Mouse (Mus musculus): ENCODE data around the gene Notum. TPM values are rescaled to one million over a fixed set of nuclear protein-coding genes. Genes with fewer than 3 reads are reported as not detected.

Notum gene
- total and polyA plus RNA-seq, 2 experiments from 2014 or later = 3.6 to 5.9 TPM

DNA sequence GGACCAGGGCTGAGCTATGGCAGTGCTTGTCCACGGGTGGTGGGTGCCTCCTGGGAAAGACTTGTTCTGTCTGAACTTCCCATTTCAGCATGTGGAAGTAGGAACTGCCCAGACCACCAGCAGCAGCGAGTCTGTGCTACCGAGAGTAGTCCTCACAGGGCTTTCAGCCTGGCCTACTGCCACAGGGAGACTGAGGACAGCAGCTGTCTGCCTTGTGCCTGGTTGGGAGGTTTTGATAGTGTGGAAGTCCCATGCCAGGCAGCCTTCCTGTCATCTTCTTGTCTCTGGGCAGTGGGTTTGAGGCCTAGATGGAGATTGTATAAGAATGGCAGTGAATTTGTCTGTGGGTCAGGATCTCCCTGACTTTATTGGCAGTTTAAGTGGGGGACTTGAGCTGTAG lies 28.4 kb upstream of the Notum start:
- TF ChIP-seq CTCF (IDR thresholded peaks at IDR 0.05; ENCODE audit: low read depth) = no peak
- Histone ChIP-seq H3K36me3 (ENCODE audit: insufficient read depth) (peaks cover 47% of the 10 kb centered on the region), H3K9me3 (ENCODE audit: low read length) (no peaks in the 10 kb centered on the region), H3K4me3 (ENCODE audit: low read depth, low read length) (no peak overlapping the region), H3K4me1 (ENCODE audit: insufficient read depth) (no peaks in the 10 kb centered on the region), H3K27me3 (ENCODE audit: insufficient read depth, low read length) (no peaks in the 10 kb centered on the region), H3K27ac (ENCODE audit: low read depth, low read length) (no peak overlapping the region), H3K4me2 (ENCODE audit: low read depth) (no peak overlapping the region), H3K9ac (no peak overlapping the region)
- WGBS = 85% methylated on average over 3 of the region's 3 CpGs
- DNase-seq (no peak), ATAC-seq (no peak)

DNA sequence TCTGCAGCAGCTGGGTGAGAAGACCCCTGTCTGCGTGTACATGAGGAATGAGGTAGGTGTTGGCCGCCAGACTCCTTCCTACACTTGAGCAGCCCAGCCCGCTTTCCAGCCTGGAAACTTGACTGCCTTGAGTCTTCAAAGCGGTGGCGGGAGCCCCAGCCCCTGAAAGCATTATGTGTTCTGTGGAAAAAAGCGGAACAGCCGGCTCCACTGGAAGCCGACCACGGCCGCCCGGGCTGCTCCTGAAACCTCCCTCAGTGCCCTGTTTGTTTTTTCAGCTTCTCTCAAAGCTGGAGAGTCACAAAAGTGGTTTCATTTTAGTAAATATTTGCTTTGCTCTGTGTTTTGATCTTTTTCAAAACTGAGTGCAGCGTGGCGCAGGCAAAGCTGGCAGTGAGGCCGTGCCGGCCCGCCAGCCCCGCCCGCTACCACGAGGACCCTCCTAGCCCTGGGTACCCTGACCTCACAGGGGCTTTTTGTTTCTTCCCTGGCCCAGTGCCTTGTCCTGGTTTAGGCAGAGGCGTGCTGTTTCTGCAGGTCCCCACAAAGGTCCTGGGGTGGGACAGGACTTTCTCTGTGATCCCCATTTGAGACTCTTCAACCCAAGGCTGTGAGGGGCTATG lies 25.8 kb upstream of the Notum start:
- DNase-seq (no peak), ATAC-seq (no peak)
- H3K9me3 ChIP-seq (ENCODE audit: low read length) = no peaks in the 10 kb centered on the region
- no peak overlapping the region for H3K9ac ChIP-seq
- no peak overlapping the region for H3K4me2 ChIP-seq (ENCODE audit: low read depth)
- WGBS = 79% methylated on average over 20 of the region's 20 CpGs
- H3K36me3 ChIP-seq (ENCODE audit: insufficient read depth) = peaks cover 58% of the 10 kb centered on the region
- TF ChIP-seq CTCF (IDR thresholded peaks at IDR 0.05; ENCODE audit: low read depth) = no peak
- H3K27me3 ChIP-seq (ENCODE audit: insufficient read depth, low read length) = no peaks in the 10 kb centered on the region
- H3K27ac ChIP-seq (ENCODE audit: low read depth, low read length) = no peak overlapping the region
- no peaks in the 10 kb centered on the region for H3K4me1 ChIP-seq (ENCODE audit: insufficient read depth)
- no peak overlapping the region for H3K4me3 ChIP-seq (ENCODE audit: low read depth, low read length)

DNA sequence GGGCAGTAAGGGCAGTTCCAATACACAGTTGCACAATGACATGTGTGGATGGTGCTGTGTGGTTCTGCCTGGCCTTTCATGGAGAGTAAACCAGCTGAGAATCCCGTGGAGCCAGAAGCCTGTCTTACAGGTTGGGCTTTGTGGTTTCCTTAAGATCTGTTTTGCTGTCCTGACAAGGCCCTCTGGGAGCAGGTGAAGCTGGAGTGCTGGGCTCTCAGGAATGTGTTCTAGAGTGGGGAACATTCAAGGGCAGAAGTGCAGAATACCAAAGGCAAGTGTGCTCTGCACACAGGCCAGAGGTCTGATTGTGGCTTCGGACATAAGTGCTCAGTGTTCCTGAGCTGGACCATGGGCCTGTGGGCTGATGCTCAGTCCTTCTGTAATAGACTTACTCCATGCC lies 23.7 kb upstream of the Notum start:
- H3K4me1 ChIP-seq (ENCODE audit: insufficient read depth) = no peaks in the 10 kb centered on the region
- no peak overlapping the region for H3K4me3 ChIP-seq (ENCODE audit: low read depth, low read length)
- H3K36me3 ChIP-seq (ENCODE audit: insufficient read depth) = peaks cover 64% of the 10 kb centered on the region
- DNase-seq = no peak
- H3K4me2 ChIP-seq (ENCODE audit: low read depth) = no peak overlapping the region
- H3K9ac ChIP-seq = no peak overlapping the region
- WGBS = 90% methylated on average over 2 of the region's 2 CpGs
- ATAC-seq = no peak
- no peak for TF ChIP-seq CTCF (IDR thresholded peaks at IDR 0.05; ENCODE audit: low read depth)
- H3K9me3 ChIP-seq (ENCODE audit: low read length) = no peaks in the 10 kb centered on the region
- H3K27ac ChIP-seq (ENCODE audit: low read depth, low read length) = no peak overlapping the region
- H3K27me3 ChIP-seq (ENCODE audit: insufficient read depth, low read length) = no peaks in the 10 kb centered on the region

DNA sequence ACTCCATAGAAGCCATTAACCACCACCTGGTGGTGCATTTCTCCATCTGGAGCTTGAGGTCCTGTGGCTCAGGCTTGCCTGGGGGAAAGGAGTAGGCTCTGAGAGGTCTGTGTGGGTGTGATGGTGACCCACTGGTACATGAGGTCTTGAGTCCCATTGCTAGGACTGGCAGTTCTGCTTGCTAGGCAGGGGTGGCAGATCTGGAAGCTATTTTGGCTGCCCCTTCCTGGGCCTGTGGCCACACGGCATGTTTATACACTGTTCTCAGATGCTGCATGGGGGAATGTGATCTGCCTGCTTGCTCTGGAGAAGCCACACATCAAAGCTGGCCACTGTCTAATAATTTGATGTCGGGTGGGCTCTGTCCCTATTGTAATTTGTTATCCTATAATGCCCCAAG lies 23.1 kb upstream of the Notum start:
- no peak overlapping the region for H3K4me3 ChIP-seq (ENCODE audit: low read depth, low read length)
- H3K36me3 ChIP-seq (ENCODE audit: insufficient read depth) = peaks cover 64% of the 10 kb centered on the region
- H3K27me3 ChIP-seq (ENCODE audit: insufficient read depth, low read length) = no peaks in the 10 kb centered on the region
- DNase-seq (no peak), ATAC-seq (no peak)
- no peak overlapping the region for H3K9ac ChIP-seq
- no peak for TF ChIP-seq CTCF (IDR thresholded peaks at IDR 0.05; ENCODE audit: low read depth)
- no peaks in the 10 kb centered on the region for H3K4me1 ChIP-seq (ENCODE audit: insufficient read depth)
- WGBS = 88% methylated on average over 2 of the region's 2 CpGs
- no peak overlapping the region for H3K4me2 ChIP-seq (ENCODE audit: low read depth)
- no peaks in the 10 kb centered on the region for H3K9me3 ChIP-seq (ENCODE audit: low read length)
- H3K27ac ChIP-seq (ENCODE audit: low read depth, low read length) = no peak overlapping the region

DNA sequence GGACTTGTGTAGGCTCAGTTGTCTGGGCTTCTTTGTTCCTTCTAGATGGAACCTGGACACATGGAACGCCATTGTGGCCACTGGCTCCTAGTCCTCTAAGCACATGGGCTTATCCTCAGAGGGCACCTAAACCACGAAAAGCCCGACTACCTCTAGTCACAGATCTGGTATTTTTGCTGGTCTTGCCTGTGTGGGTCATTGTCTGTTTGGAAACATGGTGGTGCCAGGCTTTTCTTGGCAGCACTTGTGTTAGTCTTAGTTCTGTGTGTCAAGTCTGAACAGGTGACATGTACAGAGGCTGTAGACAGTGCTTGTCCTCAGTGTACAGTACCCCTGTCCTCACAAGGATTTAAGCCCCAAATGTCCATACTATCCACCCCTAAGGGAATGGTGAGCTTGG lies 22.6 kb upstream of the Notum start:
- 89% methylated on average over 3 of the region's 3 CpGs for WGBS
- no peak overlapping the region for H3K4me2 ChIP-seq (ENCODE audit: low read depth)
- ATAC-seq = no peak
- no peak overlapping the region for H3K27ac ChIP-seq (ENCODE audit: low read depth, low read length)
- H3K4me3 ChIP-seq (ENCODE audit: low read depth, low read length) = no peak overlapping the region
- H3K36me3 ChIP-seq (ENCODE audit: insufficient read depth) = peaks cover 66% of the 10 kb centered on the region
- no peak overlapping the region for H3K9ac ChIP-seq
- no peaks in the 10 kb centered on the region for H3K9me3 ChIP-seq (ENCODE audit: low read length)
- TF ChIP-seq CTCF (IDR thresholded peaks at IDR 0.05; ENCODE audit: low read depth) = no peak
- no peaks in the 10 kb centered on the region for H3K27me3 ChIP-seq (ENCODE audit: insufficient read depth, low read length)
- DNase-seq = no peak
- no peaks in the 10 kb centered on the region for H3K4me1 ChIP-seq (ENCODE audit: insufficient read depth)

DNA sequence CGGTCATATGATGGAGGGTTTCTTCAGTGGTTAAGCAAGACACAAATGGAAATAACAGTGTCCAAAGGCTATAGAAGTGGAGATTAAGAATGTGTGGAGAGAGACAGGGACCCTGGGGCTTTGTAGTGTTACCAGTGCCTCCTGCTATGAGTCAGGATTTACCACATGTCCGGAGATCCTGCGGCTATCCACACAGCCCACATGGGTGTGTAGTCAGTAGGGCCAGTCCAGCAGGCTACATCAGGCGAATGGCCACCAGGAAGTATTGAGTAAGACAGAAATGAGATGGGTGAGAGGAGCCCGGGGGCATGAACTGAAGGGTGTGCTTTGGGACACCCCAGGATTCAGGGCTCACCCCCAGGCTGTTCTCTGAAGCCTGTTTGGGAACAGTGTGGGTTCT lies 21.7 kb upstream of the Notum start:
- Histone ChIP-seq H3K9me3 (ENCODE audit: low read length) (no peaks in the 10 kb centered on the region), H3K4me3 (ENCODE audit: low read depth, low read length) (no peak overlapping the region), H3K9ac (no peak overlapping the region), H3K27ac (ENCODE audit: low read depth, low read length) (no peak overlapping the region), H3K4me2 (ENCODE audit: low read depth) (no peak overlapping the region), H3K36me3 (ENCODE audit: insufficient read depth) (peaks cover 70% of the 10 kb centered on the region), H3K27me3 (ENCODE audit: insufficient read depth, low read length) (no peaks in the 10 kb centered on the region), H3K4me1 (ENCODE audit: insufficient read depth) (no peaks in the 10 kb centered on the region)
- no peak for ATAC-seq
- no peak for TF ChIP-seq CTCF (IDR thresholded peaks at IDR 0.05; ENCODE audit: low read depth)
- 93% methylated on average over 5 of the region's 5 CpGs for WGBS
- DNase-seq = no peak

DNA sequence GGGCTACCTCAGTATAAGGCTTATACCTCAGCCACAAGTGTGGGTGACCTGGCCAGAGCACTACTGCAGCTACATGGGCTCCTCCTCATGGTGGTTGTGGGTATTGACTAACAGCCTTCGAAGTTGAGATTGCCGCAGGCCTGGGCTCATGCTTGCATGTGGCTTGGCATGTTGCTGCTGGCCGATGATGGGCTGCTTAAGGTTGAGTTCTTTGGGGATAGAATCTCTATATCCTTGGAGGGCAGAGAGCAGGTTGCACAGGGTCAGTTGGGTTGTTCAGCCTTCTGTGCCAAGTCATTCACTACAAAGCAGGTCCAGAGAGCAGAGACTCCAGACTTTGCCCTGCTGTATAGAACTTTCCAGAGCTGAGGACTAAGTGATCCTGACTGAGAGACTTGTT lies 18.9 kb upstream of the Notum start:
- H3K36me3 ChIP-seq (ENCODE audit: insufficient read depth) = peaks cover 57% of the 10 kb centered on the region
- no peak for ATAC-seq
- no peaks in the 10 kb centered on the region for H3K4me1 ChIP-seq (ENCODE audit: insufficient read depth)
- no peak overlapping the region for H3K9ac ChIP-seq
- H3K9me3 ChIP-seq (ENCODE audit: low read length) = no peaks in the 10 kb centered on the region
- no peak for DNase-seq
- H3K4me3 ChIP-seq (ENCODE audit: low read depth, low read length) = no peak overlapping the region
- WGBS = 77% methylated on average over 3 of the region's 3 CpGs
- H3K27ac ChIP-seq (ENCODE audit: low read depth, low read length) = no peak overlapping the region
- no peak overlapping the region for H3K4me2 ChIP-seq (ENCODE audit: low read depth)
- no peaks in the 10 kb centered on the region for H3K27me3 ChIP-seq (ENCODE audit: insufficient read depth, low read length)
- peak; percentile 54 for TF ChIP-seq CTCF (IDR thresholded peaks at IDR 0.05; ENCODE audit: low read depth)
